Mouse (Mus musculus): ENCODE data around the gene Snrpg.

Gene Snrpg

GRCm38 (mm10) chr6:86398986-86399385 is 27.9 kb downstream of the Snrpg start:
- DNase-seq (ENCODE audit: low spot score in 2 of 2) = no peak

GRCm38 (mm10) chr6:86399995-86400394 is 28.9 kb downstream of the Snrpg start:
- DNase-seq (ENCODE audit: low spot score in 2 of 2) = no peak

GRCm38 (mm10) chr6:86400972-86401371 is 29.9 kb downstream of the Snrpg start:
- peak; percentile 54 to 66 for DNase-seq (ENCODE audit: low spot score in 2 of 2)

DNA sequence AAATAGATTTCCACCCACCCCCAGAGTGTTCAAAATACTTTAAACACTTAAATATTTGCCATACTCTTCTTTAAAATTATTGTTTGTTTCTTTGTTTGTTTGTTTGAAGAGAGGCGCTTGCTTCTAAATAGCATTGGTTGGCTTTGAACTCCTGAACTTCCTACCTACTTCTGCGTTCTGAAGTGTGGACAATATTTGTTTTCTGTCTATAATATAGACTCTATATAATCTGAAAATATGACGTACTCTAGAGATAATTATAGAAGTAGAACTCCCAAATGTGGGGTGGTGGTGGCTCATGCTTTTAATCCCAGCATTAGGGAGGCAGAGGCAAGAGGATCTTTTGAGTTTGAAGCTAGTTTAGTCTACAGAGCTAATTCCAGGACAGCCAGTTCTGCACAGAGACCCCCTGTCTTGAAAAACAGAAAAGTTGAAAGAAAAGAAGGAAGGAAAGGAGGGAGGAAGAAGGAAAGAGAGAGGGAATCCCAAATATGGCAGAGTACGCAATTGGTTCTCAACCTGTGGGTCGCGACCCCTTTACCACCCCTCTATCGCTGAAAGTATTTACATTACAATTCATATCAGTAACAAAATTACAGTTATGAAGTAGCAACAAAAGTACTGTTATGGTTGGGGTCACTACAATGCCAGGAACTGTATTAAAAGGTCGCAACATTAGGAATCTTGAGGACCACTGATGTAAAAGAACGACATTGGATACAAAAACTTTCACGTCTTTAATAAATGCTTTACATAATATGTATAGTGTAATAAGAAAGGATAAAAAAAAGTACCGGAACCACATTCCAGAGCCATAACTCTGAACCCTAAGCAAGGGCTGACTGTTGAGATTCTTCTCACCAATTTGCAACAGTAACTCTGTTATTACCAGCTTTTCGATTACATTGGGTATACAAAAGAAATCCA is 31.8 kb downstream of the Snrpg start:
- no peak for DNase-seq (ENCODE audit: low spot score in 2 of 2)

DNA sequence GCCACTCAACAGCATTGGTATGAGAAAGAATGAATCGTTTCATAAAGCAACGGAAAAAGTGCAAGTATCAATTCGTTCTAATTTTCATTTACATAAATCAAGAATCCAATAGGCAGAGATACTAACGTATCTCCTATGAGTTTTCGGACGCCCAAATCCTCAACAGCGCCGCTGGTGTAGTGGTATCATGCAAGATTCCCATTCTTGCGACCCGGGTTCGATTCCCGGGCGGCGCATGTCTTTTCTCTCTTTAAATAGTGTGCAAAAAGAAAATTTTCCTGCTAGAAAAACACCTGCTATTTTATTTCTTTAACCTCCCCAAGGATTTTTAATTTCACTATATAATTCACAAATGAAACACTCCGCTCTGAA is 32.6 kb downstream of the Snrpg start:
- peak in 1 of 2 experiments; percentile 86 for DNase-seq (ENCODE audit: low spot score in 2 of 2)

DNA sequence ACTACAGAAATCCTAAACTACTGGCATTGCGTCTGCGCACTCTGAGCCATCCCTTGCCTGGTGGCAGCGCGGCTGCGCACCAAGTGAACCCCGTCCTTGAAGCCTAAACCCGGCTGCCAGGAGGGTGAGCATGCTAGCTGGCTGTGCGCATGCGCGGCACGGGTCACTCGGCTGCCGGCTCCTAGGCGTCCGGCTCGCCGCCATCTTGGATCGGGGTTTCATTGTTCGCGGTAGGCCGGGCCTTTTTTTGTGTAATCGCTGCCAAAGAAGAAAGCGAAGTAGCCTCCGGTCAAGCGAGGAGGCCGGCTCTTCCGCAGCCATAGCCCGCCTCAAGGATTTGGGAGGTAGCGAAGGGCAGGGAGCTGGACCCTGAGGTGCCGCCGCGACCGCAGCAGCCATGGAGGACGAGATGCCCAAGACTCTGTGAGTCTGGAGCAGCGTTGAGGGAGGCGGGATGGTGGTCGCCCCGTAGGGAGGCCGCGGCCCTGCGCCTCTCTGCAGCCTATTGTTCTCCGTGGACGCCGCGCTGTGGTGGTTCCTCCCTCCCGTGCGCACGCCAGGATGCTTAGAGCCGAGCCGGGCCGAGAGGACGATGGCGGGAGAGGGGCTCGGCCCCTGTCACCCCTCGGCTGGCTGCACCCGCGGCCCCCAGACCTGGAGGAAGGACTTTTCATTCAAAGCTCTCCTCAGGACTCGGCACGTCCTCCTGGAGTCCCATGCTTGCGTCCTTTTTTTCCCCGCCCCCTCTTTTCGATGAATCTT is 33.2 kb downstream of the Snrpg start, which contains the start of gene Tia1:
Tia1 (plus strand) TSS at position 120 of the 762 bp plus-strand sequence.
- peak; percentile 97 to 99 for DNase-seq (ENCODE audit: low spot score in 2 of 2)

DNA sequence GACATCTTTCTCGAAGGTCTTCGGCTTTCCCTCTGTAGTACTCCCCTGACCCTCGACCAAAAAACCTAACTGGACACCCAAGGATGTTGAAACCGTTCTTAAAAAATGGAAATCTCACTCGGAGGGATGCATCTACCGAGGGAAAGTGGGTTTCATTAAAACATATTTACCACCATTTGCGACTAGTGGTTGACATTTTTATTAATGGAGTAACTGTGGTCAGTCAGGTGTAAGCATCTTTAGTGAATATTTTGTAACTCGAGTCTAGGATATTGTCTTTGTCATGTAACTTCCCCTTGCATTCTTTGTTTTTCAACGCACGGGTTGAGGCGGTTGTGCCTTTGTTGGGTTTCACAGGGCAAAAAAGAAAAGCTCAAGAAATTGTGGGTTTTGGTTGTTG is 33.9 kb downstream of the Snrpg start:
- no peak for DNase-seq (ENCODE audit: low spot score in 2 of 2)

GRCm38 (mm10) chr6:86406306-86406705 is 35.2 kb downstream of the Snrpg start:
- DNase-seq (ENCODE audit: low spot score in 2 of 2) = no peak

- no peak for DNase-seq (ENCODE audit: low spot score in 2 of 2)
These were observed 47.6 kb downstream of the Snrpg start for GRCm38 (mm10) chr6:86418711-86419110.

- DNase-seq (ENCODE audit: low spot score in 2 of 2) = no peak
These were observed 48.1 kb downstream of the Snrpg start for GRCm38 (mm10) chr6:86419239-86419638.

GRCm38 (mm10) chr6:86420491-86420890 is 49.4 kb downstream of the Snrpg start:
- DNase-seq (ENCODE audit: low spot score in 2 of 2) = no peak

DNA sequence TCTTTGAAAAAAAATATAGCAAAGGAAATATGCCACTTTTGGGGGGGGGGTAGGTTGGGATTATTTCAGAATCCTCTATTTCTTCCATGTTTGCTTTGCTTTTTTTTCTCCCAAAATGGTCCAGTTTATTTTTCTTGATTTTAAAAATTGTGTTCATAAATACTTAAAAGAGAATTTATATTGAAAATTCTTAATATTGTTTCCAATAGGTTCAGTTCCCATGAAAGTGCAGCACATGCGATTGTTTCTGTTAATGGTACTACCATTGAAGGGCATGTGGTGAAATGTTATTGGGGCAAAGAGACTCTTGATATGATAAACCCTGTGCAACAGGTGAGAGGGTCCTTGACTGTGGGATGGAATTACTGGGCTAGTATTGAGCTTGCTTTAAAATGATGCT is 55.3 kb downstream of the Snrpg start, which contains the start of gene Gm44790:
Gm44790 (plus strand) TSS at position 301 of the 400 bp plus-strand sequence.
- no peak for DNase-seq (ENCODE audit: low spot score in 2 of 2)
